Mouse (Mus musculus): ENCODE measurements around the gene Gm17026. TPM values are rescaled to one million over a fixed set of nuclear protein-coding genes. Genes with fewer than 3 reads are reported as not detected.
"Not testable (repeated sequence)": the region's sequence is repeated elsewhere in the genome, so short reads cannot be mapped to it uniquely, and the experiment has no call there.

The Gm17026 gene
- total RNA-seq (2015) (not detected in 2 replicates), total RNA-seq (2017) (not detected in 2 replicates)

GRCm38 (mm10) chr14:42259948-42260347, at the start of gene Gm17026:
Gene Gm17026, minus strand, starts transcription at chr14:42260048.
- ATAC-seq (ENCODE audit: poor library complexity, severe bottlenecking): not testable (repeated sequence)

DNA sequence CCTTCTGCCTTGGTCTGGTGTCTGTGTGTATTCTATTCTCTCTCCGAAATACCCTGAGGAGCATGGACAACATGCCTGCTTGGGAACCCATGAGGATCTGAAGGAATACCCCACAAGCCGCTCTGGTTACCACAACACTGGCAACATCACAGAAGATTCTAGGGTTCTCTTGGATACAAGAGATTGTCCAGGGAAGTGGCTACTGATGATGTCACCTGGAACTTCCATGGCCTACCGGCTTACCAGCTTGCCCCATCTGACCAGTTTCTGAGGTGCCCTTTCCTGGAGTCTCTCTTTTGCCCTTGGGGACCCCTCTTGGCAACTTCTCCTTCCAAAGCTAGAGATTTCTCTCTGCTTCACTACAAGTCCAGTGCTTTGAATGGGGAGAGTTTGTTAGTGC, 37.4 kb upstream of the Gm17026 start, which contains the start of gene Gm9611:
Gm9611 (minus strand) TSS at position 101 of the 400 bp plus-strand sequence.
- ATAC-seq (ENCODE audit: poor library complexity, severe bottlenecking): not testable (repeated sequence)

DNA sequence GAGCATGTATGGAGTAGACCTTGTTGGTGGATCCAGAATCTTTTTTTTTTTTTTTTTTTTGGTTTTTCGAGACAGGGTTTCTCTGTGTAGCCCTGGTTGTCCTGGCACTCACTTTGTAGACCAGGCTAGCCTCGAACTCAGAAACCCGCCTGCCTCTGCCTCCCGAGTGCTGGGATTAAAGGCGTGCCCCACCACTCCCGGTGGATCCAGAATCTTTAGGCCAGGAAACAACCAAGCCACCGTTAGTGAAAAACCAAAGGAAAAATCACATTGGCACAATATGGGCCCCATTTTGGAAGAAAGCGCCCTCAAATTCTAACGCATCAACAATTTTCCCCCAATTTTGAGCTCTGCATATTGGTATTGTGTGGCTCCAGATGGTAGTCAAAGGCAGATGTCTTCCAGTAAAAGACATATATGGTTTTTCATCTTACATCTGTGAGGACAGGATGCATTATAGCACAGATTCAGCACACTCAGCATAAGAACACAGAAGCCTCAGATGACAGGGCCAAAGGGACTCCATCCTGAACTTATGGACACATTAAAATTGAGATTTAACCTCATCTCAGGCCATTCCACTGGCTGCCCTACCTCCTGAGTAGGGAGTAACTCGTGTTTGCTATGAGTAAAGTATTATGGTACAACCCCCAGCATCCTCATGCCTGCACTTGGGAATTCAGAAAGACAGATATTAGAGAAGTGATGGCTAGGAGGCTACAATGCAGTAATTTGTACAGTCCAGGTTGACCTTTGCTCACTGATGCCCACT, 42.9 kb downstream of the Gm17026 start:
- ATAC-seq (ENCODE audit: poor library complexity, severe bottlenecking): not testable (repeated sequence)

Other genes with a start within 250 kb of the Gm17026 start
- not detected in 2 replicates for gene Gm7951, start 142.7 kb downstream of the Gm17026 start, total RNA-seq (2015)
- gene Gm7951, start 142.7 kb downstream of the Gm17026 start, total RNA-seq (2017): not detected in 2 replicates
- not detected in 2 replicates for gene Gm17027, start 97.4 kb downstream of the Gm17026 start, total RNA-seq (2015)
- not detected in 2 replicates for gene Gm17027, start 97.4 kb downstream of the Gm17026 start, total RNA-seq (2017)
- gene Gm3573, start 69.3 kb downstream of the Gm17026 start, total RNA-seq (2015): not detected in 2 replicates
- gene Gm3573, start 69.3 kb downstream of the Gm17026 start, total RNA-seq (2017): not detected in 2 replicates
- not detected in 2 replicates for gene Gm9611, start 37.3 kb upstream of the Gm17026 start, total RNA-seq (2015)
- gene Gm9611, start 37.3 kb upstream of the Gm17026 start, total RNA-seq (2017): not detected in 2 replicates
- not detected in 2 replicates for gene Gm7995, start 50.2 kb upstream of the Gm17026 start, total RNA-seq (2015)
- not detected in 2 replicates for gene Gm7995, start 50.2 kb upstream of the Gm17026 start, total RNA-seq (2017)
- not detected in 2 replicates for gene Gm8005, start 179.6 kb upstream of the Gm17026 start, total RNA-seq (2015)
- gene Gm8005, start 179.6 kb upstream of the Gm17026 start, total RNA-seq (2017): not detected in 2 replicates
- not detected in 2 replicates for gene Gm8011, start 203.8 kb upstream of the Gm17026 start, total RNA-seq (2015)
- gene Gm8011, start 203.8 kb upstream of the Gm17026 start, total RNA-seq (2017): not detected in 2 replicates
- not detected in 2 replicates for gene Gm8020, start 242.3 kb upstream of the Gm17026 start, total RNA-seq (2015)
- not detected in 2 replicates for gene Gm8020, start 242.3 kb upstream of the Gm17026 start, total RNA-seq (2017)